Mouse (Mus musculus): ENCODE measurements at regions not wholly inside any gene's neighbourhood (a gene's known extent, or its start where the extent isn't known, plus 50 kb on each side); places are given as distances from the start of the nearest gene placed in this dataset.
"Not testable (repeated sequence)": the region's sequence is repeated elsewhere in the genome, so short reads cannot be mapped to it uniquely, and the experiment has no call there.

DNA sequence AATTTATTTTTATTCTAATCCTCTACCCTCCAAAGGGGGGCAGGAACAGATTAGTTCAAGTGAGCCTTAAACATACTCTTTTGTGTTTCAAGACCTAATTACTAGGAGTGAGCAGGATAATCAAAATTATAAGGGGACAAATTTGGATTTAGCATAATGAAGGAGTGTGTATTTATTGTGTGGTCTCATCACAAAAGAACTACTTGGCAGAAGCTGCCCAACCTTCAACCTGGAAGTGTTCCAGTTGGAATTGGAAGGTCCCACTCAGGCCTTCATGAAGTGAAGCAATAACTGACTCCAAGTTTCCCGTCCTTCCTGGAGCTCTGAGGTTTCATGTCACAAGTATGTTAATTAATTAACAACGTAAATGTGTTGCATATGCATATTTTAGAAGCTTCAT lies 439.3 kb upstream of the Hsf2 start:
- Histone ChIP-seq H3K27ac (no peak overlapping the region), H3K4me3 (no peak overlapping the region)
- no peak for DNase-seq
- intact Hi-C loops (cut with DNase I), result no loop called here
- no peak for TF ChIP-seq CTCF (IDR thresholded peaks at IDR 0.05)

DNA sequence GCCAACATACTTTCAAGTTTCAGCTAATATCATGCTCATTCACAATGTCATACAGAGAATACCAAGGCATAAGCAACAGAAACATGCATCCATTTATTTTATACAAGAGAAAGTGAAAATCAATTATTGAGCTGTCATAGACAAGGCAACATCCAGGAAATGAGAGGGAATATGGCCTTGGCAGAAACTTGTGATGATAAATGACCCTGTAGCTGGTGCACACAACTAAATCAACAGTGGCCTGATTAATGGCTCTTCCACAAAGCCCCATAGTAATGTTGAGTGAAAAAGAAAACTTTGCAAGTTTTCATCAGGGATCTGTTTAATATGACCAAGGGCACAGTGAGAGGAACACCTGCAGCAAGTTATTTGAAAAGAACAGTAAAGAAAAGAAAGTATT lies 438.5 kb upstream of the Hsf2 start:
- no peak for TF ChIP-seq CTCF (IDR thresholded peaks at IDR 0.05)
- no peak for DNase-seq
- intact Hi-C loops (cut with DNase I), result no loop called here
- Histone ChIP-seq H3K4me3 (no peak overlapping the region), H3K27ac (no peak overlapping the region)

DNA sequence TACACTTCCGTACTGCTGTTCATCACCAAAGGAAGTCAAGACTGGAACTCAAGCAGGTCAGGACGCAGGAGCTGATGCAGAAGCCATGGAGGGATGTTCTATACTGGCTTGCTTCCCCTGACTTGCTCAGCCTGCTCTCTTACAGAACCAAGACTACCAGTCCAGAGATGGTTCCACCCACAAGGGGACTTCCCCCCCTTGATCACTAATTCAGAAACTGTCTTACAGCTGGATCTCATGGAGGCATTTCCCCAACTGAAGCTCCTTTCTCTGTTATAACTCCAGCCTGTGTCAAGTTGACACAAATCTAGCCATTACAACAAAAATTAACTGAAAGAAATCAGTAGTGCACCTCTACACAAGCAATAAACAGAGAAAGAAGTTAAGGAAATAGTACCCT lies 432.8 kb upstream of the Hsf2 start:
- DNase-seq; intact Hi-C loops (cut with DNase I); H3K27ac ChIP-seq; H3K4me3 ChIP-seq: not testable (repeated sequence)

DNA sequence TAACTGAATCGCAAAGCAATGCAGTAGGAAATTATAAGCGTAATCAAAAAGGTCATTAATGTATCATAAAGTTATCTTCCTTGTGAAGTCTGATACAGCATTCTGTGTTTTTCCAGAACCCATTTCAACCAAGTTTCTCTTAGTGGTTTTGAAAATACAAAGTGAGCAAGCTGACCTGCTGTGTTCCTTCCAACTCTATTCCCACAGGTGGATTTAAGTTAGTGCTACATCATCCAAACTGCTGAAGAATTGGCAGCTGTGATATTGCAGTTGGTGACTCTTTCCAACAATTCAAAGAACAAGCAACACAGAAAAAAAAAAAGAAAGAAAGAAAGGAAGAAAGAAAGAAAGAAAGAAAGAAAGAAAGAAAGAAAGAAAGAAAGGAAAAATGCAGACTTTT lies 396.1 kb upstream of the Hsf2 start:
- no peak for DNase-seq
- TF ChIP-seq CTCF (IDR thresholded peaks at IDR 0.05), result no peak
- intact Hi-C loops (cut with DNase I), result no loop called here
- peak overlapping the region; percentile 67 for H3K27ac ChIP-seq
- H3K4me3 ChIP-seq, result no peak overlapping the region

DNA sequence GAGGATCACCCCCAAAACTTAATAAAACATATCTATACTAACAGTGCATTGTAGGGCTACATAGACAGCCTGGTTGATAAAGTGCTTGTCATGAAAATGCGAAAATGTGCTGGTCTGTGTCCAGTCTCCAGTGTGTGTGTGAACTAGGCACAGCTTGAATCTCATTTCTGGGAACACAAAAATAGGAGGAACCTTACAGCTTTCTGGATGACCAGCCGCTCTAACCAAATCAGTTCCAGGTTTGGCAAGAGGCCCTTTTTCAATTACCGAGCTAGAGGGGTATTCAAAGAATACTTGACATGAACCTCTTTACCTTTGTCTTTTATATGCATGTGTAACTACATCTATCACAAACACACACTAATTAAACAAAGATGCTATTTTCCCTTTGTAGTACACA lies 390.3 kb upstream of the Hsf2 start:
- no peak for DNase-seq
- Histone ChIP-seq H3K4me3 (no peak overlapping the region), H3K27ac (no peak overlapping the region)
- TF ChIP-seq CTCF (IDR thresholded peaks at IDR 0.05), result no peak
- intact Hi-C loops (cut with DNase I), result no loop called here

DNA sequence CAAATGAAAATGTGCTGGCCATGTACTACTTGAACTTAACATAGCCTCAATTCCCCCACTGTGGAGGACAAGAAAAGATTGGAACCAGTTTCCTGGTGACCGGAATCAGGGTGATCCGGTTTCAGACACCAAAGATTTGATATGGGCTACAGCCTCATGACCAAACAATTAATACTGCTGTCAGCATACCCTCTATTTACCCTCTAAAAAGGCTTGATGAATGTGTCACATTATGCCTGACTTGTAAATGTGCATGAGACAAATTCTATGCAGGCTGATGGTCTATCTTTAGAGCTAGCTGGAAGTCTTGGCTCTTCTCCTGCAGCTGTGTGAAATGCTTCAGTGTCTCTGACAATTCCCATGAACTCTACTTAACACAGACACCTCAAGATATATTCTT lies 372.8 kb upstream of the Hsf2 start:
- no peak for TF ChIP-seq CTCF (IDR thresholded peaks at IDR 0.05)
- no peak for DNase-seq
- no peak overlapping the region for H3K27ac ChIP-seq
- no peak overlapping the region for H3K4me3 ChIP-seq
- intact Hi-C loops (cut with DNase I), result no loop called here

DNA sequence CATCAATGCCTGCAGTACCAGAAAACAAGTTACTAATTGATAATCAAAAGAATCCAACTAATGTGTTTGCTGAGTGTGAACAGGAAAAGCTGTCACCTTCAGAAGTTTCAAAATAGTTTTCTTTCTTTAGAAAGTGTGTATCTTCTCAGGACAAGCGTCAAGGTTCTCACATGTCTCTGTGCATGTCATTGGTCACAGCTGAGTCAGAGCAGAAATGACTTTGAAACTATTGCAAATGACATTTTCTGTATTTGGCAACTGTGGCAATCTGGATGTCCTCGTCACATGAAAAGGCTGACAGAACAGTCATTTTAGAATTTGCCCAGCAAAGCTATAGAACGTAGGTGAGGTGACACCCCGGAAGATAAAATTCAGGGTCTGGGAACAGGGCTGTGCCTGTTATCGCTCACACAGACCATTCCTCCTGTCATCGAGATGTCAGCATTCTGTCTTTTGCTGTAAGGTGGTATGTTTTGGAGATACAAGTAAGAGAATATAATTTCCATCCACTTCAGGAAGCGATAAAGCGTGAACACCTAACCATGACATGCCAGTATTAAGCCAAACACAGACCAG lies 371.4 kb upstream of the Hsf2 start:
- no peak for TF ChIP-seq CTCF (IDR thresholded peaks at IDR 0.05)
- intact Hi-C loops (cut with DNase I), result no loop called here
- Histone ChIP-seq H3K27ac (no peak overlapping the region), H3K4me3 (no peak overlapping the region)
- DNase-seq, result no peak

DNA sequence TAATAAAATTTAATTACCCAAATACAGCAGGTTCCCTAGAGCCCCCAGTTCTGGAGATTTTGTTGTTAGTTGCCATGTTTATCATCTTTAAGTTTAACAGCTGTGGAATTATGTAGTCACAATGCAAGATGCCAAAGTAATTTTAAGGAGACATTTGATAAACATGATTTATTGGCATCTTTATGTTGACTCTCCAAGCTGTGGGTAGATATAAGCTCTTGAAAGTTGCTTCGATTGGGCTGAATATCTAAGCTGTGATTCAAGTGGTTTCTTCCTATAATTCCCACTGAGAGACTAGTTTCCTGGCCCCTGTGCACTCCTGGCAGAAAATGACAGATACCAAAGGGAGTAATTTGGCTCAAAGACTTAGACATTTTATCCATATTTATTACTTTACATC lies 364.7 kb upstream of the Hsf2 start:
- H3K27ac ChIP-seq, result no peak overlapping the region
- H3K4me3 ChIP-seq, result no peak overlapping the region
- DNase-seq, result no peak
- no peak for TF ChIP-seq CTCF (IDR thresholded peaks at IDR 0.05)
- intact Hi-C loops (cut with DNase I), result no loop called here

DNA sequence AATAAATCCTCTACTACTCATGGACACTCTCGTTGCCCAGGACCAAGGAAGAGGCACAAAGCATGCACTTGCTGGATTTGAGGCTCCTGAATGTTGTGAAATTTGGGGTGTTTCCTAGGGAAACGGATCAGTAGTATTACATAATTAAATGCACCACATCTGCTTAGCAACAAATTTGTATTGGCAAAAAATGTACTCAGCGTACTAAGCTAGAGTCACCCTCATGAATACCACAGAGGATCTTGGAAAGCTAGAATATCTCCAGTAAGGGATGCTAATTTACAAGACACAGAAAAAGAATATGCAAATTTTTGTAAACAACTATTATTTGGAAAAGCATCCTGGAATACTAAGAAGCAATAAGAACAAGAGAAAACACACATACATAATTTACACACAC lies 359.0 kb upstream of the Hsf2 start:
- intact Hi-C loops (cut with DNase I), result no loop called here
- no peak for DNase-seq
- Histone ChIP-seq H3K4me3 (no peak overlapping the region), H3K27ac (no peak overlapping the region)
- TF ChIP-seq CTCF (IDR thresholded peaks at IDR 0.05), result no peak

DNA sequence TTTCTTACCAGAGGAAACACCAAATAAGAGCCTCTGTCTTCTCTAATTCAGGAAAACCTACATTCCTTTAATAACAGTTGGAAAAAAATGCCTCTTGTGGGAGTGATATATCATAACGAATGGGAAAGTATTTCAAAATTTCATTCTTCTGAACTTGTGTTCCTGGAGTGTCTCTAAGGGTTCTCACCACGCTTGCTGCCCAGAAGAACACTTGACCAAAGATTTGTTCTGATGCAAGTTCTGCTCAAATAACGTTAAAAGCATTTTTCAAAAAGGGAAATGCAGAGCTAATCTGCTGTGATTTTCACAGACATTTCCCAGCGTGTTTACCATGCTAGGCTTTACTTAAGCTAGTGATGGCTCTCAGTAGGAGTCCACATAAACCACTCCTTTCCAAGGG lies 329.8 kb upstream of the Hsf2 start:
- intact Hi-C loops (cut with DNase I), result no loop called here
- no peak for TF ChIP-seq CTCF (IDR thresholded peaks at IDR 0.05)
- Histone ChIP-seq H3K27ac (peak overlapping the region; percentile 74), H3K4me3 (no peak overlapping the region)
- DNase-seq, result no peak

DNA sequence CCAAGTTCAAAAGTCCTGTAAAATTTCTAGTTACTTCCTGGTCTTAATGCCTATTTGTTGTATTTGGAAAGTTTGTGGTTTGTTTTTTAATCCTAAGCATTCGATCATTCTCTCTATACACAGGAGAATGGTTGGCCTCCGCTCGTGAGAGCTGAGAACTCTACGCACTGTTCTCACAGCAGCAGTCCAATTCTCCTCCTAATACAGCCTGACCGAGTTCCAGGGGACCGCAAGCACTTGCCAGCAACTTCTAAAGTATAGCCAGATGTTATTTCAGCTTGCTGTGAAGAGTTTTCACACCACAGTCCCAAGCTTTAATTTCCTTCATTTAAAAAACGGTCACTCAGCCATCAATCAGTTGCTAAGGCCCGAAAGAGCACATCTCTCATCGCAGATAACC lies 329.3 kb upstream of the Hsf2 start:
- peak overlapping the region; percentile 74 for H3K27ac ChIP-seq
- H3K4me3 ChIP-seq, result no peak overlapping the region
- no peak for TF ChIP-seq CTCF (IDR thresholded peaks at IDR 0.05)
- intact Hi-C loops (cut with DNase I), result no loop called here
- peak; percentile 58 for DNase-seq

DNA sequence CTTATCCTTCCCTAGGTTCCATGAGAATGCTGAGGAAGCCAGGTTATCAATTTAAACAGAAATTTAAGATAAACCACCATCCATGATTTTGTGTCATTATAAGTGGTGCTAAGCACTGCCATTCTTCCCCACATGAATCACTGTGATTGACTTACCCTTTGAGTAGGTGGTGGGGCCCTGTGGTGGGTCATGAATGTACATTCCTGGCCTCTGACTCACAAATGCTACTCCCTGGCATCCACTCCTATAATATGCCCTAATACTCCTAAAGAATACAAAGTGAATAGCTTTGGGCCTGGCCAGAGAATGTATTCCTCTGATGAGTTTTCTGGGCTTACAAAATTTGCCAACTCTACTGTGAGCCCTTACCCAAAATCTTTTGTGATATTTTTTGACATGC lies 325.6 kb upstream of the Hsf2 start:
- DNase-seq, result no peak
- TF ChIP-seq CTCF (IDR thresholded peaks at IDR 0.05), result no peak
- intact Hi-C loops (cut with DNase I), result no loop called here
- Histone ChIP-seq H3K27ac (no peak overlapping the region), H3K4me3 (no peak overlapping the region)

DNA sequence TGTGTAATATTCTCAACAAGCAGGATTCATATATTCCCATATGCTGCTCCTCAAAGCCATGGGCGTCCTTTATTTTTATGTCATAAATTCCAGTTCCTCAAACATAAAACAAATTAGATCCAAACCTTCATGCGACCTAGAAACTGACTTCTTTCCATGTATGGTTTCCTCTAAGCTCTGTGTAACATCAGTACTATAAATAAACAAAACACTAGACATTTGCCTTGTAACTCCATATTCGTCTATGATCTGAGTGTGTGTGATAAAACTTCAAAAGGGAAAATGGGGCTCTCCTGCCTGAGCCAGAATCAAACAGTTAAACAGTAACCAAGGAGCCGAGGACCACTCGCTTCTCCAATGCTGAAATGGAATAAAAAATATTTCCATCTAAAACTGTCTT lies 322.8 kb upstream of the Hsf2 start:
- Histone ChIP-seq H3K27ac (no peak overlapping the region), H3K4me3 (no peak overlapping the region)
- DNase-seq, result no peak
- no peak for TF ChIP-seq CTCF (IDR thresholded peaks at IDR 0.05)
- intact Hi-C loops (cut with DNase I), result no loop called here

DNA sequence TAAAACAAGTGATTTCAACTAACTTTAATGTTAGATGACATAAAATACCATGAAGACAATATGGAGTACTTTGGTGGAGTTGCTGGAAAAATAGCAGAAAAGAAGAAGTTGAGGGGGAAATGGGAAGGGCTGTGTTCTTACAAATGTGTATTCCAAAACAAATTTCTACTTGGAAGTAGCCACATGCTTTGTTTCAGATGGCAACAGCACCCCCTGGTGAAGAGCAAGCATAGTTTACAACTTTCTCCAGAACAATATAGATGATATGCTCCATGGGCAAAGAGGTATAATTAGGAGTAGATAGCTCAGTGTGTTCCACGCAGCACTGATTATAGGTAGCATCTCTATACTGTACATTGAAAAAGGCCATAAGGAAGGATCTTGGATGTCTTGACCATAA lies 302.6 kb upstream of the Hsf2 start:
- H3K27ac ChIP-seq, result no peak overlapping the region
- peak; percentile 46 for DNase-seq
- peak; percentile 55 for TF ChIP-seq CTCF (IDR thresholded peaks at IDR 0.05)
- intact Hi-C loops (cut with DNase I), result loop anchor here (5.0 kb wide), 1 partner anchor 816 kb away; no protein-coding TSS in a partner anchor
- H3K4me3 ChIP-seq, result no peak overlapping the region

DNA sequence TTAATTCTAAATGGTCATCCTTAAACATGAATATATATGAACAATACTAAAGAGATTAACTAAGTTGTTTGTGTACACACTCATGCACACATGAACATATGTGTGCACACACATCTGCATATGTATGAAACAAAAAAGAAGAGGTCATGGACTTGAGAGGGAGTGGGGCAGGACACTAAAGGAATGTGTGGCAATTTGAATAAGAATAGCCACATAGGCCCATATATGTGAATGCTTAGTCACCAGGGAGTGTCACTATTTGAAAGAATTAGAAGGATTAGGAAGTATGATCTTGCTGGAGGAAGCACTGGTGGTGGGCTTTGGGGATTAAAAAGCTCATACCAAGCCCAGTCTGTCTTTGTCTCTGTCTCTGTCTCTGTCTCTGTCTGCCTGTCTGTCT lies 275.5 kb upstream of the Hsf2 start:
- H3K27ac ChIP-seq, result no peak overlapping the region
- intact Hi-C loops (cut with DNase I), result no loop called here
- no peak for TF ChIP-seq CTCF (IDR thresholded peaks at IDR 0.05)
- no peak for DNase-seq
- no peak overlapping the region for H3K4me3 ChIP-seq
